ENCODE assay signal across 9 mouse cellular contexts in the genomic region with DNA sequence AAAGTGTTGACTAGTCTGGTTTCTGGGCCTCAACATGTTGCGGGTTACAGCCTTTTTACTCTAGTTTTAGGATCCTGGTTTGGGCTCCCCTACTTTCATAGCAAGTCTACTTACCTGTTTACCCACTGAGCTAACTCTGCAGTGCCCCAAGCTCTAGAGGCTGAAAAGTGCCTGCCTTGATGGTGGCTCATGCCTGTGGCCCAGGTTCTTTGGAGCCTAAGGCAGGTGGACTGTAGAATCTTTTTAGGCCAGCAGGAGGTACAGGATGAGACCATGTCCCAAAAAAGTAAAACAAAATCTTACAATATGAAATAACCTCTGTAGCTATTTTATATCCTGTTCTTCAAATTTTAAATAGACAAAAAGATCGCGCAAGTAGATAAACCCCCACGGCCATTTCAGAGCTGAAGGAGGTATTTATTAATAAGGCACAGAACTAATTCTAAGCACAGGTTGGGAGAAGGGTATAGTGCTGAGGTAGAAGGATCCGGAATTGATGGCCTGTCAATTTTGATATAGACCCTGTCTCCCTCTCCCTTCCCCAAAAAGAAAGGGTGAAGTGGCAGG. TPM values are rescaled to one million over a fixed set of nuclear protein-coding genes. Genes with fewer than 3 reads are reported as not detected.
DNase-seq lines count a peak whose midpoint lies in the region; ATAC-seq and TF ChIP-seq lines count a peak whose summit lies in the region.
"Had no signal": no experiment of that assay in that cellular context is flagged by ENCODE, and none has a peak within 500 bp of the region (broad histone marks: within the 10 kb centered on the region; RNA-seq: fewer than 3 reads in every experiment).

No protein-coding gene starts in this region.

- no peaks in the 10 kb centered on the region for H3K9me3 ChIP-seq in lung, embryonic 14.5 days (ENCODE audit: low read depth, low read length)
- no peaks in the 10 kb centered on the region for H3K9me3 ChIP-seq in limb, embryonic 12.5 days

- peak overlapping the region; percentile 90 for H3K4me3 ChIP-seq in lung, embryonic 14.5 days (ENCODE audit: low read depth, low read length)
- peak overlapping the region; percentile 92 for H3K4me3 ChIP-seq in embryonic fibroblast, embryonic 13.5 days (ENCODE audit: insufficient read depth, low read length)
- H3K4me3 ChIP-seq in limb, embryonic 12.5 days (replicated peaks) = peak overlapping the region; percentile 92
- peak overlapping the region; percentile 44 for H3K4me3 ChIP-seq in small intestine, adult 2 months (ENCODE audit: low read depth, low read length)

- no peak for TF ChIP-seq POLR2A in embryonic fibroblast, embryonic 13.5 days (IDR thresholded peaks at IDR 0.05; ENCODE audit: low read depth, low read length)
- no peak for TF ChIP-seq POLR2A in small intestine, adult 2 months (IDR thresholded peaks at IDR 0.05; ENCODE audit: low read depth, low read length)

- H3K4me2 ChIP-seq in lung, embryonic 14.5 days = peak overlapping the region; percentile 91
- peak overlapping the region; percentile 75 for H3K4me2 ChIP-seq in limb, embryonic 12.5 days

- H3K4me1 ChIP-seq in lung, embryonic 14.5 days (ENCODE audit: insufficient read depth) = peaks cover 16% of the 10 kb centered on the region; the same call in 1 of the 2 replicates
- H3K4me1 ChIP-seq in embryonic fibroblast, embryonic 13.5 days (ENCODE audit: control insufficient read depth, insufficient read depth, low read length) = peaks cover 5% of the 10 kb centered on the region
- peaks cover 29% of the 10 kb centered on the region for H3K4me1 ChIP-seq in limb, embryonic 12.5 days (replicated peaks)
- no peaks in the 10 kb centered on the region for H3K4me1 ChIP-seq in small intestine, adult 2 months (ENCODE audit: control insufficient read depth, insufficient read depth, insufficient read length, low read length)

- 75% methylated on average over 5 of the region's 5 CpGs for WGBS in lung, embryonic 14.5 days
- WGBS in limb, embryonic 12.5 days = 86% methylated on average over 5 of the region's 5 CpGs
- 36% methylated on average over 5 of the region's 5 CpGs for WGBS in small intestine, adult 2 months

- H3K9ac ChIP-seq in lung, embryonic 14.5 days = peak overlapping the region; percentile 94
- peak overlapping the region; percentile 76; the same call in 1 of the 2 replicates for H3K9ac ChIP-seq in limb, embryonic 12.5 days (replicated peaks)

- H3K27me3 ChIP-seq in lung, embryonic 14.5 days (ENCODE audit: insufficient read depth, low read length) = no peaks in the 10 kb centered on the region
- H3K27me3 ChIP-seq in limb, embryonic 12.5 days = no peaks in the 10 kb centered on the region
- H3K27me3 ChIP-seq in small intestine, adult 2 months (ENCODE audit: control insufficient read depth, insufficient read depth, low read length) = no peaks in the 10 kb centered on the region

- no peak overlapping the region for H3K27ac ChIP-seq in lung, embryonic 14.5 days (ENCODE audit: low read depth)
- no peak overlapping the region for H3K27ac ChIP-seq in embryonic fibroblast, embryonic 13.5 days (ENCODE audit: insufficient read depth, low read length)
- no peak overlapping the region for H3K27ac ChIP-seq in limb, embryonic 12.5 days
- H3K27ac ChIP-seq in small intestine, adult 2 months (ENCODE audit: insufficient read depth, low read depth, low read length) = no peak overlapping the region

- peaks cover 42% of the 10 kb centered on the region for H3K36me3 ChIP-seq in lung, embryonic 14.5 days (ENCODE audit: insufficient read depth)
- H3K36me3 ChIP-seq in limb, embryonic 12.5 days = peaks cover 38% of the 10 kb centered on the region
- H3K36me3 ChIP-seq in small intestine, adult 2 months (ENCODE audit: control insufficient read depth, insufficient read depth, low read length) = peaks cover 15% of the 10 kb centered on the region

- no peak for ATAC-seq in lung, embryonic 14.5 days (ENCODE audit: insufficient read depth)
- no peak for ATAC-seq in limb, embryonic 12.5 days (ENCODE audit: insufficient number of reproducible peaks, insufficient read depth, low FRiP score, low TSS enrichment, low read depth)
- no peak for ATAC-seq in monocyte, adult 5-6 weeks (replicated peaks; ENCODE audit: insufficient number of reproducible peaks, low FRiP score, low TSS enrichment, poor library complexity, severe bottlenecking)

- no peak for TF ChIP-seq CTCF in lung, embryonic 14.5 days (IDR thresholded peaks at IDR 0.05; ENCODE audit: low read depth)
- TF ChIP-seq CTCF in embryonic fibroblast, embryonic 13.5 days (IDR thresholded peaks at IDR 0.05; ENCODE audit: borderline replicate concordance, insufficient read depth, low read length) = no peak
- TF ChIP-seq CTCF in small intestine, adult 2 months (IDR thresholded peaks at IDR 0.05; ENCODE audit: extremely low read depth, insufficient read length, insufficient replicate concordance, low read depth, low read length) = no peak

- no peak for DNase-seq in lung, embryonic 14.5 days
- DNase-seq in lung, postnatal 36 days = no peak
- no peak for DNase-seq in layer of hippocampus, adult 9-11 months
- DNase-seq in MN1 (ENCODE audit: low spot score) = no peak
- DNase-seq: thymus, adult 2 months had no signal

RNA-seq across cellular contexts. Expression of a gene that starts 1.5 kb away (rescaled TPM):
- polyA plus RNA-seq in lung, embryonic 14.5 days (2014; fragmentation: Nextera tagmentation; extraction: Ambion mirVana) = 312 and 315 TPM in 2 replicates
- polyA plus RNA-seq in embryonic fibroblast, embryonic 13.5 days (2011; ENCODE audit: insufficient read length, low read depth, missing spikeins) = 335 and 353 TPM in 2 replicates
- 378 and 384 TPM in 2 replicates for polyA plus RNA-seq in limb, embryonic 12.5 days (2016; fragmentation: Nextera tagmentation; extraction: Ambion mirVana)
- 3.5 and 6.1 TPM in 2 replicates for polyA plus RNA-seq in small intestine, adult 2 months (2012; rRNA removed)
- total RNA-seq in monocyte, adult 5-6 weeks (2017) = 128 to 155 TPM (median 141 TPM) in 3 replicates

RNA-seq across cellular contexts. Expression of a gene that starts 1.6 kb away (rescaled TPM):
- 435 and 439 TPM in 2 replicates for polyA plus RNA-seq in lung, embryonic 14.5 days (2014; fragmentation: Nextera tagmentation; extraction: Ambion mirVana)
- polyA plus RNA-seq in embryonic fibroblast, embryonic 13.5 days (2011; ENCODE audit: insufficient read length, low read depth, missing spikeins) = 429 and 478 TPM in 2 replicates
- polyA plus RNA-seq in limb, embryonic 12.5 days (2016; fragmentation: Nextera tagmentation; extraction: Ambion mirVana) = 485 and 512 TPM in 2 replicates
- 6.8 and 10.7 TPM in 2 replicates for polyA plus RNA-seq in small intestine, adult 2 months (2012; rRNA removed)
- 100 to 218 TPM (median 129 TPM) in 3 replicates for total RNA-seq in monocyte, adult 5-6 weeks (2017)

RNA-seq across cellular contexts. Expression of a gene that starts 37.0 kb away (rescaled TPM):
- polyA plus RNA-seq in lung, embryonic 14.5 days (2014; fragmentation: Nextera tagmentation; extraction: Ambion mirVana) = 21.1 and 22.9 TPM in 2 replicates
- polyA plus RNA-seq in embryonic fibroblast, embryonic 13.5 days (2011; ENCODE audit: insufficient read length, low read depth, missing spikeins) = 67.1 and 82.1 TPM in 2 replicates
- polyA plus RNA-seq in limb, embryonic 12.5 days (2016; fragmentation: Nextera tagmentation; extraction: Ambion mirVana) = 21.4 and 22.3 TPM in 2 replicates
- polyA plus RNA-seq in small intestine, adult 2 months (2012; rRNA removed) = 2.7 and 6.6 TPM in 2 replicates
- 71.7 to 116 TPM (median 73.4 TPM) in 3 replicates for total RNA-seq in monocyte, adult 5-6 weeks (2017)

RNA-seq across cellular contexts. Expression of a gene that starts 41.5 kb away (rescaled TPM):
- polyA plus RNA-seq in lung, embryonic 14.5 days (2014; fragmentation: Nextera tagmentation; extraction: Ambion mirVana) = 141 TPM in 2 replicates
- polyA plus RNA-seq in embryonic fibroblast, embryonic 13.5 days (2011; ENCODE audit: insufficient read length, low read depth, missing spikeins) = 79.3 and 83.1 TPM in 2 replicates
- 151 and 159 TPM in 2 replicates for polyA plus RNA-seq in limb, embryonic 12.5 days (2016; fragmentation: Nextera tagmentation; extraction: Ambion mirVana)
- polyA plus RNA-seq in small intestine, adult 2 months (2012; rRNA removed) = 1.6 and 2.8 TPM in 2 replicates
- 68.1 to 119 TPM (median 87.3 TPM) in 3 replicates for total RNA-seq in monocyte, adult 5-6 weeks (2017)

Comparison
In these comparisons a context has a peak if more than half of its experiments do, and no peak if none do; other contexts are left out.
1. RNA of a gene that starts 1.5 kb away (polyA plus RNA-seq): 378 to 384 TPM in limb, embryonic 12.5 days, 335 to 353 TPM in embryonic fibroblast, embryonic 13.5 days and 312 to 315 TPM in lung, embryonic 14.5 days; 3.5 to 6.1 TPM in small intestine, adult 2 months; every median in the first group is over 10 times any median in the second.
2. RNA of a gene that starts 1.6 kb away (polyA plus RNA-seq): 485 to 512 TPM in limb, embryonic 12.5 days, 429 to 478 TPM in embryonic fibroblast, embryonic 13.5 days and 435 to 439 TPM in lung, embryonic 14.5 days; 6.8 to 10.7 TPM in small intestine, adult 2 months; every median in the first group is over 10 times any median in the second.
3. Peak in every context shown above with its lines, with median percentiles within 50 percentile points of each other: H3K4me3 ChIP-seq.